Mouse (Mus musculus): ENCODE results near the gene Il17c. TPM values are rescaled to one million over a fixed set of nuclear protein-coding genes. Genes with fewer than 3 reads are reported as not detected.

Il17c gene
- total RNA-seq, 2 experiments from 2014 or later, result not detected

DNA sequence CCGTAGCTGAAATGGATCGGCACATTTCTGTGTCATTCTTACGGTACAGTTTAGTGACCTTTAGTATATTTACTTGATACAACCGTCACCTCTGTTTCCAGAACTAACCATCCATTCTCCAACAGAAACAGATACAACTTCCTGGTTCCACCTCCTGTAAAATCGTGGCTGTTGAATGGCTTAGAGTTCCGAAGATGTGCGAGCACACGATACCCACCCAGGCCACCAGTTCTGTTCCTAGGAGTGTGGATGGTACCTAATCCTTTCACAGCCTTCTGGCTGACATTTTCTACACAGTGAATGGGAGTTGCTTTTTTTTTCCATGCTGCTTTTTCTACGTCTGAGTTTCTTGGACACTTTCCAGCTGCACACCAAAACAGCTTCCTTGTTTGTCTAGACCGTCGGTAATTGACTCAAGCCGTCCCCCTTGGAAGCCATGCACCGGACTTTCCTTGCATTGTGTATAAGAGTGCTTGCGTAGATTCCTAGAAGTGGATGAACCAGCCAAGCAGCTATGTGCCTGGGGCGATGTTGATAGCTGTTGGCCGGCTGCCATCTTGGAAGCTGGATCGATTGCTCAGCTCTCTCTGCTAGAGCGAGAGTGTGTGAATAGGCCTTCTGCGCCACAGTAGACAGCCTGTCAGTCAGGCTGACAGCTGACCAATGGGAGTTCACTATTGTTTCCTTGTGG is 22.4 kb downstream of the Il17c start:
- intact Hi-C loops (cut with DNase I), result loop anchor here (5.0 kb wide), 2 partner anchors 67 to 162 kb away; partner anchors contain the start of genes Zc3h18 and Zfpm1
- H3K4me3 ChIP-seq, result peak overlapping the region; percentile 69
- peak overlapping the region; percentile 97 for H3K27ac ChIP-seq
- no peak for TF ChIP-seq CTCF (IDR thresholded peaks at IDR 0.05)
- peak; percentile 66 to 77 for DNase-seq (ENCODE audit: extremely low spot score in 1 of 2, low spot score in 2 of 2)

DNA sequence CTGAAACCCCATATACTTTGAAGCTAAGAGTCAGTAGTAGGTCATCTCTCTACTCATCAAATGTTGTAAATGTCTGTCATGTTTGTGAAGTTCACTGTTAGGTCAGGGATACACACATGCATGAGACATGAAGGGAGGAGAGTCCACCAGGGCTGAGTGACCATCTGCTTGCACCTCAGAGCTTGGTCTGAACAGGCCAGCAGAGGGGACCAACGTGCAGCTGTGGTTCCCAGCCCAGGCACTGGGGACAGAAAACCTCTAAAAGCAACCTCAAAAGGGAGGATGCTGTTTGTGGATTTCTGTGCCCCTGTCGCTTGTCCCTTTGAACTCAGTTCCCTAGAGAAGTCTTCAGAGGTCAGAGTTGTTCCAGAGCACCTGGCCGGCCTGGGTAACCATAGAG is 23.4 kb downstream of the Il17c start:
- H3K4me3 ChIP-seq, result peak overlapping the region; percentile 69; the same call in 1 of the 2 replicates

DNA sequence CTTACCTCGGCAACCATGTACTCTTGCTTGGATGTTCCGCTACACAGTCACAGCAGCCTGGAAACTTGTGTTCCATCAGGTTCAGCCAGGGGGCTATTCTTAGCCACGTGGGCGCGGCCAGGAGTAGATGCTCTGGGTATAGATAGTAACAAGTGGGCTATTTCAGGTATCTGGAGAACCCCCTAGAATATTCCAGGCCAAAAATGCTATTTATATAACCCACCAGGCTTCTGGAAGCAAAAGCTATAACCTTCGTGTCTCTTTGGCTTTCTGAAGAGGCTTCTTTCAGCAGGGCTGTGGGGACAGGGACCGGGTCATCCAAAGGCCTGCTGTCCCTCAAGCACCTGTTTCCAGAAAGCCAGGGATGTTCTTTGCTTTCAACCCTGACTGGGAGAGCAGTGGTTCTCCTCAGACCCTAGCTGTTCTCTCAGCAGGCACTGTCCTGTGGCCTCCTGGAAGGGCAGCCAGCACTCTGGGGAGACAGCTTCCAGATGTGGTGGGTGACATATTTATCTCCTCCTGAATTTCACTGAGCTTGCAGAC is 29.4 kb downstream of the Il17c start:
- intact Hi-C loops (cut with DNase I), result no loop called here
- no peak overlapping the region for H3K27ac ChIP-seq
- H3K4me3 ChIP-seq, result no peak overlapping the region
- DNase-seq (ENCODE audit: extremely low spot score in 1 of 2, low spot score in 2 of 2), result no peak
- TF ChIP-seq CTCF (IDR thresholded peaks at IDR 0.05), result no peak

More for the DNA sequence above, 23.4 kb downstream of the Il17c start:
- DNase-seq (ENCODE audit: extremely low spot score in 1 of 2, low spot score in 2 of 2), result no peak
- intact Hi-C loops (cut with DNase I), result no loop called here
- peak overlapping the region; percentile 9 for H3K27ac ChIP-seq
- peak; percentile 7 for TF ChIP-seq CTCF (IDR thresholded peaks at IDR 0.05)

DNA sequence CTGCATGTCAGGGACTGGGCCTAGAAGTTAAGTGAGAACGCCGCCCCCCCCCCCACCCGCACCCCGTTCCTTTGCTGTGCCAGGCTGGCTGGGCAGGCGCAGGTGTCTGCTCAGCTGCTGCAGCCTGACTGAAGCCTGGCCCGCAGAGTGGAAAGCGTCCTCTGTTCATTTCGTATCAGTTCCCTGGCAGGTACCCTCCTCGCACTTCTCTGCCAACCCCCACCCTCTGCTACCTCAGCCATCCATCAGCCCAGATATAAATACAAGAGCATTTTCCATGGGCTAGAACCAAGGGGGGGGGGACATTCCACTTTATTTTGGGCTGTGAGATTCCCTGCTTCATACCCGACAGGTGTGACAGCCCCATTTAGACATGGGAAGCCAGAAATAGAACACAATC is 30.3 kb downstream of the Il17c start:
- DNase-seq (ENCODE audit: extremely low spot score in 1 of 2, low spot score in 2 of 2), result no peak
- TF ChIP-seq CTCF (IDR thresholded peaks at IDR 0.05), result no peak
- Histone ChIP-seq H3K27ac (no peak overlapping the region), H3K4me3 (no peak overlapping the region)
- intact Hi-C loops (cut with DNase I), result no loop called here

DNA sequence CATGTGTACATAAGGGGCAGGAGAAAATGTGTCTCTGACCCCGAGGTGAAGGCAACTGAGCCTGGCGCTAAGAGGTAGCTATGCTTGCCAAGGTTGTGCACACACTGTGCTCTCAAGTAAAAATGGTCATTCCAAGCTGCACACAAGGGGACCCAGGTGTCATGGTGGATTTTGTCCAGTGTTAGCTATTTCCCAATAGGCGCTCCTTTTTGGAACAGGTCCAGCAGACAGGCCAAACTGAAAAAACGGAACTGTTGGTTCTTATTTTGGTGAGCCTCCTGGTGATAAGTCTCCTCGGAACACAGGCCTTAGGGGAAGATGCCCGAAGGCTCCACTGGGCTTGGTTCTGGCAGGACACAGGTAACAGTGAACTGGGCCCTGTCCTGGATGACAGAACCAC is 32.6 kb downstream of the Il17c start:
- intact Hi-C loops (cut with DNase I), result no loop called here
- no peak for TF ChIP-seq CTCF (IDR thresholded peaks at IDR 0.05)
- H3K27ac ChIP-seq, result no peak overlapping the region
- no peak for DNase-seq (ENCODE audit: extremely low spot score in 1 of 2, low spot score in 2 of 2)
- H3K4me3 ChIP-seq, result no peak overlapping the region

DNA sequence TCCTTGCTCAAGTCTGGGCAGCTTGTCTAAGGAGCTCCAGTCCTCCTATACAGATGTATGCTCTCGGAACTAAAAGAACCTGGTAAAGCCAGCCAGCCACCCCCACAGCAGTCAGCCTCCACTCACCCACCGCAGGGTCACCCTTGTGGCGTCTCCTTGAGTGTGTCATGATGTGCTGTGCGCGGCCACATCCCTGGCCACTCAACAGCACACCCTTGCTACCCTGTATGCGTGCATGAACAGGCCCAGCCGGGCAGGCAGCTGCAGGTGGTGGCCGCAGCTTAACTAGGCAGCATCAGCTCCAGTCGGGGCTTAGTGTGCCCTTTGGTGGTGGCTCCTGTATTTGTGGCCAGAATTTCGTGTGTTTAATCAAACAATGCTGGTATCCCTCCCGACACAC is 35.4 kb downstream of the Il17c start:
- Histone ChIP-seq H3K4me3 (no peak overlapping the region), H3K27ac (no peak overlapping the region)
- TF ChIP-seq CTCF (IDR thresholded peaks at IDR 0.05), result no peak
- intact Hi-C loops (cut with DNase I), result no loop called here
- DNase-seq (ENCODE audit: extremely low spot score in 1 of 2, low spot score in 2 of 2), result no peak

DNA sequence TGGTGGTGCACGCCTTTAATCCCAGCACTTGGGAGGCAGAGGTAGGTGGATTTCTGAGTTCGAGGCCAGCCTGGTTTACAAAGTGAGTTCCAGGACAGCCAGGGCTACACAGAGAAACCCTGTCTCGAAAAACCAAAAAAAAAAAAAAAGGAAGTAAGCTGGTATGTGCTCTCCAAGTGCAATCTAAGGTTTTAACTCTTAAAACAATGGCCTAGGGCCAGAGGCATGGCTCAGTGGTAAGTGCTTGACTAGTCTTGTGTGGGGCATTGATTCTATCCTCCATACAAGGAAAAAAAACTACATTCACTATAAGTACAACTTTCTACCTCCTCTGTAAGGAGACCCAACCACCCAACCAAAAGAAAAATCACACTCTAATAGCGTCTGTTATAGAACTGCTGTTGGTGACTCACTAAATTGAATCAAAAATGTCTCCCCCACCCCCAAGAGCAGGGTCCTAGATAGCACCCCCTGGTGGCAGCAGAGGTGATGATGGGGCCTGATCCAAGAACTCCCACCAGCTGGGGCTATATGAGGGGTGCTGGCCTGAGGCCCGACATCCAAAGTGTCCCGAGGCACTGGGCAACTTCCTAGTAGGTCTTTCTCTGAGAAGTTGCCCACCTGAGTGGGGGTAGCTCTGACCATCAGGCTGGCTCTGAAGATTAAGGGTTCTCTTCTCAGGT is 37.5 kb downstream of the Il17c start:
- DNase-seq (ENCODE audit: extremely low spot score in 1 of 2, low spot score in 2 of 2), result no peak
- Histone ChIP-seq H3K27ac (no peak overlapping the region), H3K4me3 (no peak overlapping the region)
- peak; percentile 45 for TF ChIP-seq CTCF (IDR thresholded peaks at IDR 0.05)
- intact Hi-C loops (cut with DNase I), result no loop called here

DNA sequence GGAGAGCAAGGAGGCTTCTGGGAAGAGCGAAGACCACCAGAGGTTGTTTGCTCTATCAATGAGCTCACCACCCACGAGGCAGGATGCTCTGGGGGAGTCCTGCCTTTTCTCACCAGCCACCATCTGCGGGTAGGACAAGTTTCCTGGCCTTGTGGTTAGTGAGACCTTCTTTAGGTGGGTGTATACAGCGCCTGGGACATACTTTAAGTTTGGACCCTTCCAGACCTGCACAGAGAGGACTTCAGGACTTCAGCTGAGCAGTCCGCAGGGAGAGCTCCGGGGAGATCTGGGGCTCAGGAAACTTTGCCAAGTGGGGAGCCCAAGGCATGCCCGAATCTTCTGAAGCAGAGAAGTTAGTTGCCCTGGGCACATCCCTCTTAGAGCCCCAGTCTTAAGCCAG is 38.2 kb downstream of the Il17c start:
- intact Hi-C loops (cut with DNase I), result loop anchor here (5.0 kb wide), 1 partner anchor 207 kb away; no protein-coding TSS in a partner anchor
- no peak for DNase-seq (ENCODE audit: extremely low spot score in 1 of 2, low spot score in 2 of 2)
- Histone ChIP-seq H3K27ac (peak overlapping the region; percentile 78), H3K4me3 (peak overlapping the region; percentile 42)
- no peak for TF ChIP-seq CTCF (IDR thresholded peaks at IDR 0.05)

DNA sequence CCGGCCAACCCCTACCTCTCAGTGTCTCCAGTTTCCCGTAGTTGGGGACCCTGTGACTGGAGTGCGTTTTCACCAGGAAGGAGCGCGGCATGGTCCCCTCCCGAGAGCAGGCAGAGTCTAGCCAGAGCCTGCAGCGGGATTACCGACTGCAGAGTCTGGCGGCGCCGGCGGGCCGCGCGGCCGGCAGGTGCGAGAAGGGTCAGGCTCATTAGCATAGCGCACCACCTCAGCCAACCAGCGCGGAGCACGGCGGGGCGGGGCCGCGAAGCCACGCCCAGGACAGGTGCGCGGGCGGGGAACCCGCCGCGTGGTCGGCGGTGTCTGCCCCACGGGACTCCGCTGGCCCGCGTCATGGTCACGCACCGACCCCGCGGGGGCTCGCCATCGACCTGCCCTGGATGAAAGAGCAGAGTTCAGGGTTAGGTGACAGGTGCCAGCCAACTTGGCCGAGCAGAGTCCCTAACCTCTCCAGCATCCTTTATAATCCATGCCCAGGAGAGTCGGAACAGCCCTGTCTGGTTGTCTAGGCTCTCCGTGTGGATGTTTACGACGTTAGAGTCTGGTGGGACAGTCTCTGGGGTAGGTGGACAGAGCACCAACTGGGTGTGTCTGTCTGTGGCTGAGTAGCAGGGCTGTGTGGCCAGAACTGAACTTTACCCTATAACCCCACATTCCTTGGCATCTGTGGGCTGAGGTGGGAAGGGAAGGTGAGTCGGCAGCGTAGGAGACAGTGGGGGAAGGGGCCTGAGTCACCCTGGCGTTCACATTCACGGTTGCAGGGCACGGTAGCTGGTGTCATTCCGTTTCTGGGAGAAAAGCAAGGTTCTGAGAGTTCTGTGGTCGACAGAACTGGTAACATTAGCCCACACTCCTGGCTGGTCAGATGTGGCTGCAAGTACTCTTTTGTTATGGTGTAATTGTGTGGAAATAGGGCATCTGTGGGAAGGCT is 39.0 kb downstream of the Il17c start, which contains the start of gene Snai3:
TSS of gene Snai3 (minus strand) at position 210 of the 949 bp plus-strand sequence.
- Histone ChIP-seq H3K27ac (peak within 1 kb of the TSS; percentile 78), H3K4me3 (peak within 1 kb of the TSS; percentile 42)
- intact Hi-C loops (cut with DNase I), result loop anchor here (1.0 to 5.0 kb wide), 2 partner anchors 15 to 207 kb away; no protein-coding TSS in a partner anchor
- DNase-seq (ENCODE audit: extremely low spot score in 1 of 2, low spot score in 2 of 2), result peak in 1 of 2 experiments; percentile 36
- TF ChIP-seq CTCF (IDR thresholded peaks at IDR 0.05), result no peak

DNA sequence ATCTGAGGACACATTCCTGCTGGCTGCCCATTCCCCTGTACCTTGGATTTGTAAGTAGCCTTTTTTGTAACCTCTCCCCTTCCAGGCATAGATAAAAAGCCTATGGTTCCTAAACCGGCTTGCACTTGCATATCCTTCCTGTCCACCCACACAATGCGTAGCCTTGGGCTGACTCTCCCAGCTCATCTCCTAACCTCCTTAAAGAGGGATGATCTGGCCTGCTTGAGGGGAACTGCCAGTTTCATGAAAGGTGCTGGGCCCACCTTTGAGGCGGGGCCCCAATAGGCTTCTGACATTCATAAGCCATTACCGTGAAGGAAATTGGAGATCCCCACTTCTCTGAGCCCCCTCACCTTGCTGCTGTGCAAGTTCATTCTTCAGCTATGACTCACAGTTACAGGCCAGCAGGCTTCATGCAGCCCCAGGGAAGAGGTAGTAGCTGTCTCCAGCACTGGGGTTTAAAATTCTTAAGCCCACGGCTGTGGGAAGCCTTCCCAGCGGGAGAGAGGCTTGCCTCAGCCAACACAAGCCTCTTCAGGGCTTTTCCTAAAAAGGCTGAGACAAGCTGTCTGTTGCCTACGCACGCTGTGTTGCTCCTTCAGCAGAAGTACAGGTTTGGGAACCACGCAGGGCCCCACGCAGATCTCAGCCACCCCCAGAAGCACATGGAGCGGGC is 39.8 kb downstream of the Il17c start:
- Histone ChIP-seq H3K27ac (peak overlapping the region; percentile 78), H3K4me3 (no peak overlapping the region)
- DNase-seq (ENCODE audit: extremely low spot score in 1 of 2, low spot score in 2 of 2), result peak; percentile 68 to 74
- intact Hi-C loops (cut with DNase I), result loop anchor here (1.0 to 5.0 kb wide), 2 partner anchors 14 to 206 kb away; no protein-coding TSS in a partner anchor
- TF ChIP-seq CTCF (IDR thresholded peaks at IDR 0.05), result no peak

DNA sequence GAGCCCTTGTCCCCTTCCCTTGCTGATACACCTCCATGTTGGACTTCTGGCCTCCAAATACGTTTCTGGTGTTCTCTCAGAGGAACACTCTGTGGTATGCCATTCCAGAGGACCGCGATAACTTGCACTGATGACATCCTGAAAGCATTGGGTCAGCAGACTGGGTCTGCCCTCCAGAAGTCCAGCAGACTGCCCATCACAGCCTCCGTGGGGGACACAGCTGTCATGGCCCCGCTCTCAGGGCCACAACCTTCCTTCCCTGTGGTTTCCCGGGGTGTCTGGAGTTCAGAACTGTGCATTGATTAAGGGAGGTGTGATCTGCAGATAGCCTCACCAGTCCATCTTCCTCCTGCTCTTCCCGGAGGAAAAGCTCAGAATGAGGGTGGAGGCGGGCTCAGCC is 40.7 kb downstream of the Il17c start:
- intact Hi-C loops (cut with DNase I), result loop anchor here (5.0 kb wide), 1 partner anchor 205 kb away; no protein-coding TSS in a partner anchor
- DNase-seq (ENCODE audit: extremely low spot score in 1 of 2, low spot score in 2 of 2), result no peak
- H3K27ac ChIP-seq, result peak overlapping the region; percentile 38
- H3K4me3 ChIP-seq, result no peak overlapping the region
- TF ChIP-seq CTCF (IDR thresholded peaks at IDR 0.05), result no peak
